Mouse (Mus musculus) testis, adult 2 months (tissue): ENCODE measurements around the gene Gm20822. TPM values are rescaled to one million over a fixed set of nuclear protein-coding genes. Genes with fewer than 3 reads are reported as not detected.
"Not testable (repeated sequence)": the region's sequence is repeated elsewhere in the genome, so short reads cannot be mapped to it uniquely, and the experiment has no call there.

Source experiments
- H3K27ac ChIP-seq: fragments of 200-500 bp; 2 replicates; pipeline ENCODE4 v1.5.1; 2012; ENCODE audit warnings: low read depth, low read length; ENCODE audit not compliant: control insufficient read depth, insufficient read depth
- H3K27me3 ChIP-seq: fragments of 200-500 bp; 2 replicates; pipeline ENCODE4 v1.6.1; 2012; ENCODE audit warnings: mild to moderate bottlenecking, low read length, moderate library complexity; ENCODE audit not compliant: control insufficient read depth, insufficient read depth
- H3K36me3 ChIP-seq: fragments of 200-500 bp; 2 replicates; pipeline ENCODE4 v1.6.1; 2012; ENCODE audit warnings: mild to moderate bottlenecking, low read length; ENCODE audit not compliant: control insufficient read depth, insufficient read depth
- H3K4me1 ChIP-seq: fragments of 200-500 bp; 2 replicates; pipeline ENCODE4 v1.6.1; 2012; ENCODE audit warnings: low read length; ENCODE audit not compliant: control insufficient read depth, insufficient read depth
- H3K4me3 ChIP-seq: fragments of 200-500 bp; 2 replicates; pipeline ENCODE4 v1.5.1; 2012; ENCODE audit warnings: low read depth, mild to moderate bottlenecking, low read length, moderate library complexity, mixed read lengths; ENCODE audit not compliant: control insufficient read depth
- polyA plus RNA-seq: library from polyadenylated mRNA; depleted of rRNA; stranded (reverse); fragments of >200 nt; gene quantifications from 2 replicates; pipeline ENCODE4 v1.2.3, GENCODE M21; 2012; rRNA removed

Gene Gm20822
- polyA plus RNA-seq, result 0.11 and 0.58 TPM in 2 replicates

GRCm38 (mm10) chrY:15884671-15885070 lies at the start of gene Gm20822:
TSS of gene Gm20822 (minus strand) at chrY:15884771.
- H3K36me3 ChIP-seq, result not testable (repeated sequence)

More at GRCm38 (mm10) chrY:15884671-15885070, at the start of gene Gm20822:
- H3K4me1 ChIP-seq, H3K27ac ChIP-seq, H3K4me3 ChIP-seq, H3K27me3 ChIP-seq: not testable (repeated sequence)
